Mouse (Mus musculus) 416B (cell line): Measurements from ENCODE around the gene Gm5773.
"Not testable (repeated sequence)": the region's sequence is repeated elsewhere in the genome, so short reads cannot be mapped to it uniquely, and the experiment has no call there.

Source experiments
- DNase-seq: peaks from one replicate; pipeline ENCODE4 v3.0.0; 2011; ENCODE audit warnings: low read depth

Gm5773 gene

GRCm38 (mm10) chr3:93772700-93773099 is at the start of gene Gm5773:
Gm5773 (plus strand) TSS chr3:93773000.
- DNase-seq, result not testable (repeated sequence)

DNA sequence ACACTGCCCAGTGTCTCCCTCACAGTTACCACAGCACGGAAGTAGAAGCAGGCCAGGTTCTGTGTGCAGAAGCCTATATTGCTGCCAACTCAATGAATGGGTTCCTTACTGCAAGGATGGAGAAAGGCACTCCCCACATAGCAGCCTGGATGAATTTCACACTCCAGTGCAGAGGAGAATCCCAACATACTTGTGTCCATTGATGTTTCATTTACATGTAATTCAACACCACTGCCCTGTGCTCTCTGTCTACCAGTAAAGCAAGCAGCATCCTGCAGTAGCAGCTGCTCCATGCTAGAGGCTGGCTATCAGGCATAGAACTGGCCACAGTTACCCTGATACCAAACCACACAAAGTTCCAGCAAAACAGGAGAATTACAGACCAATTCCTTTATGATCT is 27.3 kb upstream of the Gm5773 start:
- not testable (repeated sequence) for DNase-seq

DNA sequence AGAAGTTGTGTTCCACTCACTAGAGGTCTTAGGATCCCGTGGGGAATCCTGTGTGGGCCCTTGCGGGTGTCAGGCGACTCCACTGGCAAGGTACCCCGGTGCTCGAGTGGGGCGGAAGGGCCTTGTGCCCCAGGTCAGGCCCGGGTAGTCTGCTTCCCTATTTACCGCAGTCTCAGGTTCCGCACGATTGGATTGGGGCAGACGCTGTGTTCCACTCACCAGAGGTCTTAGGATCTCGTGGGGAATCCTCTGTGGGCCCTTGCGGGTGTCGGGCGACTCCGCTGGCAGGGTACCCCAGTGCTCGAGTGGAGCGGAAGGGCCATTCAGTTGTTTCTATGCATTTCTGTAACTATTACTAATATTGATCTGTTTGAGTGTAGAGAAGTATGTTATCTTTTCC is 18.8 kb upstream of the Gm5773 start:
- DNase-seq, result not testable (repeated sequence)

DNA sequence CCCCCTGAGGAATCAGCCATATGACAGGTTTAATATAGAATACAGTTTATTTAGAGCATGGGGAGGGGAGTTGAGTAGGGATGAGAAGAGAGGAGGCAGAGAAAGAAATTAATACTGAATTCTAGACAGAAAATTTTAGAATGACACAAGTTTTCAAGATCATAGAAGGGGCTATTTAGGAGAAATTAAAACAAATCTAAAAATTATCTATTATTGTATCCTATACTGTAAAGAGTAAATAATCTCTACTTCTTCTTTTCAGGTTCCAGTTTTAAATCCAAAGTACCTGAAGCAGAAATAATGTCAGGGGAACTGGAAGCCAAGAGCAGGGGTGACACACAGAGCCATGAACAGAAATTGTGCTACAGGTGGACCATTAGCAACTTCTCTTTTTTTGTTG is 23.3 kb downstream of the Gm5773 start, which contains the start of gene Tdpoz4:
Gene Tdpoz4 (plus strand): TSS at position 301 of the 400 bp plus-strand sequence.
- DNase-seq, result not testable (repeated sequence)

- peak; percentile 60 for DNase-seq
Measured at GRCm38 (mm10) chr3:93813341-93813740, 40.5 kb downstream of the Gm5773 start.
